Mouse (Mus musculus): Measurements from ENCODE around the gene Cblc. TPM values are rescaled to one million over a fixed set of nuclear protein-coding genes. Genes with fewer than 3 reads are reported as not detected.

Gene Cblc
- polyA plus RNA-seq, 1 experiment from 2014 or later, result 1.2 TPM

GRCm38 (mm10) chr7:19769434-19770374 lies 26.9 kb downstream of the Cblc start:
- WGBS, result 11% methylated on average over 16 of the region's 16 CpGs
- Histone ChIP-seq H3K4me3 (peak overlapping the region; percentile 54), H3K36me3 (peaks cover 8% of the 10 kb centered on the region), H3K27ac (peak overlapping the region; percentile 83), H3K9me3 (0 out of 2 replicates have a peak, but pooled peaks cover 4% of the 10 kb centered on the region), H3K4me1 (replicated peaks) (peaks cover 32% of the 10 kb centered on the region), H3K27me3 (ENCODE audit: insufficient read depth, poor library complexity, severe bottlenecking) (peaks cover 43% of the 10 kb centered on the region)
- DNase-seq (ENCODE audit: low spot score), result no peak

GRCm38 (mm10) chr7:19769001-19769400 lies 27.6 kb downstream of the Cblc start:
- Histone ChIP-seq H3K4me1 (replicated peaks) (peaks cover 32% of the 10 kb centered on the region), H3K27me3 (ENCODE audit: insufficient read depth, poor library complexity, severe bottlenecking) (peaks cover 43% of the 10 kb centered on the region), H3K9me3 (0 out of 2 replicates have a peak, but pooled peaks cover 4% of the 10 kb centered on the region), H3K4me3 (peak overlapping the region; percentile 54), H3K27ac (no peak overlapping the region), H3K36me3 (peaks cover 13% of the 10 kb centered on the region)
- 19% methylated on average over 4 of the region's 4 CpGs for WGBS
- no peak for DNase-seq (ENCODE audit: low spot score)

GRCm38 (mm10) chr7:19768251-19768650 lies 28.4 kb downstream of the Cblc start:
- peaks cover 15% of the 10 kb centered on the region for H3K36me3 ChIP-seq
- H3K27ac ChIP-seq, result 0 out of 2 replicates have a peak overlapping the region, but pooled peaks have one; percentile 53
- peak overlapping the region; percentile 54; the same call in 1 of the 2 replicates for H3K4me3 ChIP-seq
- WGBS, result 69% methylated on average over 14 of the region's 14 CpGs
- no peak for DNase-seq (ENCODE audit: low spot score)
- peaks cover 32% of the 10 kb centered on the region for H3K4me1 ChIP-seq (replicated peaks)
- H3K27me3 ChIP-seq (ENCODE audit: insufficient read depth, poor library complexity, severe bottlenecking), result peaks cover 43% of the 10 kb centered on the region
- 0 out of 2 replicates have a peak, but pooled peaks cover 4% of the 10 kb centered on the region for H3K9me3 ChIP-seq

- 87% methylated on average over 9 of the region's 9 CpGs for WGBS
- Histone ChIP-seq H3K4me3 (no peak overlapping the region), H3K9me3 (0 out of 2 replicates have a peak, but pooled peaks cover 4% of the 10 kb centered on the region), H3K4me1 (replicated peaks) (peaks cover 12% of the 10 kb centered on the region), H3K27me3 (ENCODE audit: insufficient read depth, poor library complexity, severe bottlenecking) (peaks cover 16% of the 10 kb centered on the region), H3K27ac (no peak overlapping the region), H3K36me3 (peaks cover 17% of the 10 kb centered on the region)
- DNase-seq (ENCODE audit: low spot score), result no peak
Observed at GRCm38 (mm10) chr7:19764581-19764980, 32.0 kb downstream of the Cblc start.

- Histone ChIP-seq H3K4me1 (replicated peaks) (peaks cover 6% of the 10 kb centered on the region; the same call in 1 of the 2 replicates), H3K9me3 (0 out of 2 replicates have a peak, but pooled peaks cover 4% of the 10 kb centered on the region), H3K4me3 (no peak overlapping the region), H3K27me3 (ENCODE audit: insufficient read depth, poor library complexity, severe bottlenecking) (peaks cover 10% of the 10 kb centered on the region), H3K36me3 (peaks cover 17% of the 10 kb centered on the region), H3K27ac (no peak overlapping the region)
- DNase-seq (ENCODE audit: low spot score), result no peak
- WGBS, result 88% methylated on average over 13 of the region's 13 CpGs
Observed at GRCm38 (mm10) chr7:19763829-19764477, 32.7 kb downstream of the Cblc start.

GRCm38 (mm10) chr7:19762283-19762682 lies 34.3 kb downstream of the Cblc start:
- 86% methylated on average over 11 of the region's 11 CpGs for WGBS
- no peak for DNase-seq (ENCODE audit: low spot score)
- Histone ChIP-seq H3K4me1 (replicated peaks) (no peaks in the 10 kb centered on the region), H3K9me3 (0 out of 2 replicates have a peak, but pooled peaks cover 4% of the 10 kb centered on the region), H3K36me3 (peaks cover 17% of the 10 kb centered on the region), H3K4me3 (no peak overlapping the region), H3K27ac (no peak overlapping the region), H3K27me3 (ENCODE audit: insufficient read depth, poor library complexity, severe bottlenecking) (no peaks in the 10 kb centered on the region)

GRCm38 (mm10) chr7:19760021-19760420 lies 36.6 kb downstream of the Cblc start:
- DNase-seq (ENCODE audit: low spot score), result no peak
- no peaks in the 10 kb centered on the region for H3K27me3 ChIP-seq (ENCODE audit: insufficient read depth, poor library complexity, severe bottlenecking)
- peaks cover 9% of the 10 kb centered on the region; the same call in 1 of the 2 replicates for H3K4me1 ChIP-seq (replicated peaks)
- 88% methylated on average over 13 of the region's 13 CpGs for WGBS
- peaks cover 10% of the 10 kb centered on the region for H3K36me3 ChIP-seq
- H3K27ac ChIP-seq, result no peak overlapping the region
- no peaks in the 10 kb centered on the region for H3K9me3 ChIP-seq
- no peak overlapping the region for H3K4me3 ChIP-seq

GRCm38 (mm10) chr7:19758623-19759022 lies 38.0 kb downstream of the Cblc start:
- H3K4me1 ChIP-seq (replicated peaks), result peaks cover 9% of the 10 kb centered on the region; the same call in 1 of the 2 replicates
- no peak overlapping the region for H3K27ac ChIP-seq
- H3K36me3 ChIP-seq, result peaks cover 4% of the 10 kb centered on the region; the same call in 1 of the 2 replicates
- no peak for DNase-seq (ENCODE audit: low spot score)
- no peak overlapping the region for H3K4me3 ChIP-seq
- 87% methylated on average over 13 of the region's 13 CpGs for WGBS
- H3K27me3 ChIP-seq (ENCODE audit: insufficient read depth, poor library complexity, severe bottlenecking), result no peaks in the 10 kb centered on the region
- no peaks in the 10 kb centered on the region for H3K9me3 ChIP-seq

- WGBS, result 79% methylated on average over 23 of the region's 24 CpGs
- DNase-seq (ENCODE audit: low spot score), result no peak
- H3K4me1 ChIP-seq (replicated peaks), result peaks cover 9% of the 10 kb centered on the region; the same call in 1 of the 2 replicates
- no peak overlapping the region for H3K4me3 ChIP-seq
- H3K36me3 ChIP-seq, result no peaks in the 10 kb centered on the region; the same call in 1 of the 2 replicates
- no peaks in the 10 kb centered on the region for H3K9me3 ChIP-seq
- H3K27me3 ChIP-seq (ENCODE audit: insufficient read depth, poor library complexity, severe bottlenecking), result no peaks in the 10 kb centered on the region
- H3K27ac ChIP-seq, result no peak overlapping the region
Observed at GRCm38 (mm10) chr7:19755851-19756786, 40.5 kb downstream of the Cblc start.

GRCm38 (mm10) chr7:19755008-19755407 lies 41.6 kb downstream of the Cblc start:
- Histone ChIP-seq H3K4me3 (no peak overlapping the region), H3K27me3 (ENCODE audit: insufficient read depth, poor library complexity, severe bottlenecking) (no peaks in the 10 kb centered on the region), H3K9me3 (no peaks in the 10 kb centered on the region), H3K36me3 (no peaks in the 10 kb centered on the region; the same call in 1 of the 2 replicates), H3K4me1 (replicated peaks) (peaks cover 18% of the 10 kb centered on the region), H3K27ac (no peak overlapping the region)
- 85% methylated on average over 2 of the region's 2 CpGs for WGBS
- DNase-seq (ENCODE audit: low spot score), result no peak

GRCm38 (mm10) chr7:19754065-19754464 lies 42.5 kb downstream of the Cblc start:
- Histone ChIP-seq H3K9me3 (no peaks in the 10 kb centered on the region), H3K27ac (no peak overlapping the region), H3K4me3 (no peak overlapping the region), H3K36me3 (no peaks in the 10 kb centered on the region; the same call in 1 of the 2 replicates), H3K4me1 (replicated peaks) (peaks cover 24% of the 10 kb centered on the region), H3K27me3 (ENCODE audit: insufficient read depth, poor library complexity, severe bottlenecking) (no peaks in the 10 kb centered on the region)
- DNase-seq (ENCODE audit: low spot score), result no peak
- WGBS, result 76% methylated on average over 1 of the region's 1 CpGs

GRCm38 (mm10) chr7:19753587-19753986 lies 43.0 kb downstream of the Cblc start:
- Histone ChIP-seq H3K9me3 (no peaks in the 10 kb centered on the region), H3K4me1 (replicated peaks) (peaks cover 29% of the 10 kb centered on the region), H3K27ac (no peak overlapping the region), H3K27me3 (ENCODE audit: insufficient read depth, poor library complexity, severe bottlenecking) (no peaks in the 10 kb centered on the region), H3K36me3 (no peaks in the 10 kb centered on the region), H3K4me3 (no peak overlapping the region)
- WGBS, result 82% methylated on average over 7 of the region's 7 CpGs
- no peak for DNase-seq (ENCODE audit: low spot score)

All from hindbrain, embryonic 10.5 days (tissue).